Mouse (Mus musculus) limb, embryonic 11.5 days (tissue): ENCODE data around the gene 1700013H16Rik. TPM values are rescaled to one million over a fixed set of nuclear protein-coding genes. Genes with fewer than 3 reads are reported as not detected.
"Not testable (repeated sequence)": the region's sequence is repeated elsewhere in the genome, so short reads cannot be mapped to it uniquely, and the experiment has no call there.

Experiments
- ATAC-seq: fragments of 200-750 bp; cut with Nextera tagmentation; 2 replicates; pipeline ENCODE4 v1.8.0; 2017; ENCODE audit warnings: low read depth; ENCODE audit not compliant: insufficient number of reproducible peaks, low FRiP score, low TSS enrichment
- DNase-seq: peaks from one replicate; pipeline ENCODE4 v3.0.0-alpha.2; 2015; ENCODE audit warnings: low spot score
- H3K27ac ChIP-seq: fragments of 300-500 bp; sonication (generic); replicated peaks from 2 replicates; pipeline ENCODE4 v1.5.1; 2014; ENCODE audit warnings: low read depth, mild to moderate bottlenecking, low read length
- H3K27me3 ChIP-seq: fragments of 300-500 bp; sonication (generic); 2 replicates; pipeline ENCODE4 v1.6.1; 2014; ENCODE audit warnings: mild to moderate bottlenecking, low read length, mixed read lengths; ENCODE audit not compliant: control insufficient read depth, insufficient read depth
- H3K36me3 ChIP-seq: fragments of 300-500 bp; sonication (generic); 2 replicates; pipeline ENCODE4 v1.6.1; 2014; ENCODE audit warnings: mild to moderate bottlenecking, low read length, moderate library complexity, mixed read lengths; ENCODE audit not compliant: control insufficient read depth, insufficient read depth
- H3K4me1 ChIP-seq: fragments of 300-500 bp; sonication (generic); 2 replicates; pipeline ENCODE4 v1.6.1; 2014; ENCODE audit warnings: low read length, mixed read lengths; ENCODE audit not compliant: control insufficient read depth, insufficient read depth
- H3K4me2 ChIP-seq: fragments of 300-500 bp; sonication (generic); 2 replicates; pipeline ENCODE4 v1.6.1; 2014; ENCODE audit warnings: low read depth, mild to moderate bottlenecking, moderate library complexity; ENCODE audit not compliant: severe bottlenecking
- H3K4me3 ChIP-seq: fragments of 300-500 bp; sonication (generic); 2 replicates; pipeline ENCODE4 v1.5.1; 2014; ENCODE audit warnings: low read depth, low read length
- H3K9ac ChIP-seq: fragments of 300-500 bp; sonication (generic); 2 replicates; pipeline ENCODE4 v1.6.1; 2014; ENCODE audit warnings: mild to moderate bottlenecking, low read length
- H3K9me3 ChIP-seq: fragments of 300-500 bp; sonication (generic); 2 replicates; pipeline ENCODE4 v1.6.1; 2016; ENCODE audit warnings: low read length; ENCODE audit not compliant: control insufficient read depth
- WGBS: fragments of 180-500 bp; shearing (Covaris S2); extraction: QIAGEN DNeasy Blood & Tissue Kit; methylation state at CpG from one replicate; pipeline ENCODE4 v1.1.7; 2014; 5-methylcytosine and 5-hydroxymethylcytosine counted together
- polyA plus RNA-seq: library from polyadenylated mRNA; unstranded; fragments of >200 nt; fragmentation: Nextera tagmentation; extraction: Ambion mirVana; gene quantifications from 2 replicates; pipeline ENCODE4 v1.2.1, GENCODE M21; 2014

The 1700013H16Rik gene
- not detected in 2 replicates for polyA plus RNA-seq

- no peak for DNase-seq
- Histone ChIP-seq H3K36me3 (no peaks in the 10 kb centered on the region), H3K9me3 (no peaks in the 10 kb centered on the region), H3K27ac (no peak within 1 kb of the TSS), H3K9ac (no peak within 1 kb of the TSS), H3K4me1 (no peaks in the 10 kb centered on the region), H3K4me2 (no peak within 1 kb of the TSS), H3K27me3 (no peaks in the 10 kb centered on the region), H3K4me3 (no peak within 1 kb of the TSS)
- no peak for ATAC-seq
- WGBS: 94% methylated on average over 16 of the region's 16 CpGs
Observed at GRCm38 (mm10) chrX:53757736-53758135, at the start of gene 1700013H16Rik. Gene 1700013H16Rik, minus strand, starts transcription at chrX:53757831.

- H3K4me3 ChIP-seq: no peak overlapping the region
- 34% methylated on average over 3 of the region's 3 CpGs for WGBS
- no peaks in the 10 kb centered on the region for H3K4me1 ChIP-seq
- no peaks in the 10 kb centered on the region for H3K36me3 ChIP-seq
- H3K9me3 ChIP-seq: no peaks in the 10 kb centered on the region
- DNase-seq: no peak
- H3K27me3 ChIP-seq: no peaks in the 10 kb centered on the region
- H3K9ac ChIP-seq: no peak overlapping the region
- H3K27ac ChIP-seq: no peak overlapping the region
- ATAC-seq: no peak
- H3K4me2 ChIP-seq: no peak overlapping the region
Observed at GRCm38 (mm10) chrX:53799074-53799473, 41.4 kb upstream of the 1700013H16Rik start.

- not testable (repeated sequence) for H3K27ac ChIP-seq, H3K4me3 ChIP-seq, H3K36me3 ChIP-seq, H3K27me3 ChIP-seq, H3K9me3 ChIP-seq, DNase-seq, H3K9ac ChIP-seq, H3K4me2 ChIP-seq, ATAC-seq, H3K4me1 ChIP-seq
- 85% methylated on average over 11 of the region's 11 CpGs for WGBS
Observed at GRCm38 (mm10) chrX:53797519-53797918, 39.9 kb upstream of the 1700013H16Rik start, which contains the start of gene Xlr. Gene Xlr, minus strand, starts transcription at chrX:53797706.

GRCm38 (mm10) chrX:53776276-53776675 is 18.6 kb upstream of the 1700013H16Rik start, which contains the start of gene Zfp36l3:
Gene Zfp36l3, minus strand, starts transcription at chrX:53776394.
- no peaks in the 10 kb centered on the region for H3K36me3 ChIP-seq
- no peak within 1 kb of the TSS for H3K4me2 ChIP-seq
- WGBS: 91% methylated on average over 12 of the region's 12 CpGs
- no peaks in the 10 kb centered on the region for H3K9me3 ChIP-seq
- no peaks in the 10 kb centered on the region for H3K27me3 ChIP-seq
- no peak within 1 kb of the TSS for H3K4me3 ChIP-seq
- no peak within 1 kb of the TSS for H3K9ac ChIP-seq
- H3K27ac ChIP-seq: no peak within 1 kb of the TSS
- DNase-seq: no peak
- no peaks in the 10 kb centered on the region for H3K4me1 ChIP-seq
- ATAC-seq: no peak

- Histone ChIP-seq H3K36me3 (no peaks in the 10 kb centered on the region), H3K27me3 (no peaks in the 10 kb centered on the region), H3K4me2 (no peak overlapping the region), H3K9ac (no peak overlapping the region), H3K9me3 (no peaks in the 10 kb centered on the region), H3K4me1 (no peaks in the 10 kb centered on the region), H3K4me3 (no peak overlapping the region), H3K27ac (no peak overlapping the region)
- WGBS: 96% methylated on average over 1 of the region's 1 CpGs
- ATAC-seq (no peak), DNase-seq (no peak)
Observed at GRCm38 (mm10) chrX:53752851-53753250, 4.8 kb downstream of the 1700013H16Rik start.

- Histone ChIP-seq H3K4me3 (no peak overlapping the region), H3K4me1 (no peaks in the 10 kb centered on the region), H3K36me3 (no peaks in the 10 kb centered on the region), H3K4me2 (no peak overlapping the region), H3K9ac (no peak overlapping the region), H3K9me3 (no peaks in the 10 kb centered on the region), H3K27me3 (no peaks in the 10 kb centered on the region), H3K27ac (no peak overlapping the region)
- ATAC-seq: no peak
- no peak for DNase-seq
- WGBS: 81% methylated on average over 2 of the region's 2 CpGs
Observed at GRCm38 (mm10) chrX:53728967-53729366, 28.7 kb downstream of the 1700013H16Rik start.

GRCm38 (mm10) chrX:53724596-53724995 is 33.0 kb downstream of the 1700013H16Rik start, which contains the start of gene 4930502E18Rik:
Gene 4930502E18Rik, plus strand, starts transcription at chrX:53724826.
- H3K4me3 ChIP-seq: no peak within 1 kb of the TSS
- no peak within 1 kb of the TSS for H3K27ac ChIP-seq
- no peak within 1 kb of the TSS for H3K4me2 ChIP-seq
- 81% methylated on average over 11 of the region's 11 CpGs for WGBS
- DNase-seq (no peak), ATAC-seq (no peak)
- H3K4me1 ChIP-seq: no peaks in the 10 kb centered on the region
- H3K27me3 ChIP-seq: no peaks in the 10 kb centered on the region
- no peaks in the 10 kb centered on the region for H3K36me3 ChIP-seq
- no peaks in the 10 kb centered on the region for H3K9me3 ChIP-seq
- H3K9ac ChIP-seq: no peak within 1 kb of the TSS

GRCm38 (mm10) chrX:53716323-53717182 is 41.1 kb downstream of the 1700013H16Rik start:
- peak; percentile 76 for ATAC-seq
- peak overlapping the region; percentile 52 for H3K9ac ChIP-seq
- H3K36me3 ChIP-seq: no peaks in the 10 kb centered on the region
- H3K4me2 ChIP-seq: peak overlapping the region; percentile 33
- DNase-seq: peak; percentile 71
- no peaks in the 10 kb centered on the region for H3K4me1 ChIP-seq
- 0 out of 2 replicates have a peak overlapping the region, but pooled peaks have one; percentile 14 for H3K4me3 ChIP-seq
- WGBS: 18% methylated on average over 40 of the region's 49 CpGs
- H3K9me3 ChIP-seq: no peaks in the 10 kb centered on the region
- no peak overlapping the region for H3K27ac ChIP-seq
- H3K27me3 ChIP-seq: no peaks in the 10 kb centered on the region
